Mouse (Mus musculus) megakaryocyte-erythroid progenitor cell, adult 5-6 weeks (primary cell): ENCODE results near the gene Kat6b. TPM values are rescaled to one million over a fixed set of nuclear protein-coding genes. Genes with fewer than 3 reads are reported as not detected.
"Not testable (repeated sequence)": the region's sequence is repeated elsewhere in the genome, so short reads cannot be mapped to it uniquely, and the experiment has no call there.

ENCODE experiments used
- ATAC-seq: replicated peaks from 2 replicates; pipeline ENCODE4 v1.8.0; 2016; ENCODE audit warnings: mild to moderate bottlenecking, inconsistent platforms; ENCODE audit not compliant: severe bottlenecking, poor library complexity, low FRiP score, low TSS enrichment
- total RNA-seq, 2 experiments: library from RNA; stranded (forward) in 1 of 2; stranded (reverse) in 1 of 2; fragments of 200-1000, 215-1000 nt in 1 of 2; fragments of >200 nt in 1 of 2; fragmentation: Nextera tagmentation in 1 of 2; gene quantifications; 2 replicates each; pipeline ENCODE4 v1.2.3; 2014 to 2017

Kat6b gene
- total RNA-seq, 2 experiments from 2014 or later, result 9.1 to 17.5 TPM

- ATAC-seq, result no peak
Measured at GRCm38 (mm10) chr14:21615853-21616252, 134.6 kb downstream of the Kat6b start.

- no peak for ATAC-seq
Measured at GRCm38 (mm10) chr14:21617221-21617980, 136.2 kb downstream of the Kat6b start.

- ATAC-seq, result no peak
Measured at GRCm38 (mm10) chr14:21619951-21620350, 138.7 kb downstream of the Kat6b start.

- no peak for ATAC-seq
Measured at GRCm38 (mm10) chr14:21625946-21626345, 144.7 kb downstream of the Kat6b start.

- no peak for ATAC-seq
Measured at GRCm38 (mm10) chr14:21631665-21632200, 150.5 kb downstream of the Kat6b start.

- no peak for ATAC-seq
Measured at GRCm38 (mm10) chr14:21636548-21636947, 155.3 kb downstream of the Kat6b start.

GRCm38 (mm10) chr14:21640806-21641435 is 159.7 kb downstream of the Kat6b start:
- no peak for ATAC-seq

GRCm38 (mm10) chr14:21653813-21654212 is 172.6 kb downstream of the Kat6b start:
- ATAC-seq, result 0 out of 2 replicates have a peak, but pooled peaks have one; percentile 52

GRCm38 (mm10) chr14:21659155-21659554 is 177.9 kb downstream of the Kat6b start:
- ATAC-seq, result no peak

GRCm38 (mm10) chr14:21659652-21660051 is 178.4 kb downstream of the Kat6b start:
- ATAC-seq, result peak; percentile 81

GRCm38 (mm10) chr14:21662465-21663142 is 181.4 kb downstream of the Kat6b start:
- peak; percentile 89 for ATAC-seq

- no peak for ATAC-seq
Measured at GRCm38 (mm10) chr14:21669218-21669617, 188.0 kb downstream of the Kat6b start.

- ATAC-seq, result no peak
Measured at GRCm38 (mm10) chr14:21669633-21670421, 188.6 kb downstream of the Kat6b start.

- ATAC-seq, result not testable (repeated sequence)
Measured at GRCm38 (mm10) chr14:21670422-21671006, 189.3 kb downstream of the Kat6b start.

- ATAC-seq, result no peak
Measured at GRCm38 (mm10) chr14:21673100-21673499, 191.9 kb downstream of the Kat6b start.

GRCm38 (mm10) chr14:21674471-21674870 is 193.2 kb downstream of the Kat6b start:
- ATAC-seq, result no peak

GRCm38 (mm10) chr14:21676223-21676622 is 195.0 kb downstream of the Kat6b start:
- no peak for ATAC-seq

- ATAC-seq, result peak; percentile 69
Measured at GRCm38 (mm10) chr14:21678509-21679285, 197.5 kb downstream of the Kat6b start.
